Mouse (Mus musculus) midbrain, embryonic 13.5 days (tissue): ENCODE measurements at regions not wholly inside any gene's neighbourhood (a gene's known extent, or its start where the extent isn't known, plus 50 kb on each side); places are given as distances from the start of the nearest gene placed in this dataset.

Experiments
- ATAC-seq: fragments of 200-750 bp; cut with Nextera tagmentation; 2 replicates; pipeline ENCODE4 v1.8.0; 2017; ENCODE audit warnings: mild to moderate bottlenecking, moderate TSS enrichment, moderate library complexity
- H3K27ac ChIP-seq: fragments of 300-500 bp; sonication (generic); 2 replicates; pipeline ENCODE4 v1.5.1; 2015; ENCODE audit warnings: inconsistent platforms, mild to moderate bottlenecking, moderate library complexity
- H3K27me3 ChIP-seq: fragments of 300-500 bp; sonication (generic); 2 replicates; pipeline ENCODE4 v1.6.1; 2015; ENCODE audit warnings: mild to moderate bottlenecking, inconsistent platforms
- H3K36me3 ChIP-seq: fragments of 300-500 bp; sonication (generic); 2 replicates; pipeline ENCODE4 v1.6.1; 2015; ENCODE audit warnings: mild to moderate bottlenecking, inconsistent platforms
- H3K4me1 ChIP-seq: fragments of 300-500 bp; sonication (generic); replicated peaks from 2 replicates; pipeline ENCODE4 v1.6.1; 2015; ENCODE audit warnings: inconsistent platforms
- H3K4me2 ChIP-seq: fragments of 300-500 bp; sonication (generic); replicated peaks from 2 replicates; pipeline ENCODE4 v1.6.1; 2015; ENCODE audit warnings: moderate library complexity, mild to moderate bottlenecking, inconsistent platforms
- H3K4me3 ChIP-seq: fragments of 300-500 bp; sonication (generic); replicated peaks from 2 replicates; pipeline ENCODE4 v1.5.1; 2015; ENCODE audit warnings: mild to moderate bottlenecking, inconsistent platforms
- H3K9ac ChIP-seq: fragments of 300-500 bp; sonication (generic); replicated peaks from 2 replicates; pipeline ENCODE4 v1.6.1; 2015; ENCODE audit warnings: mild to moderate bottlenecking, inconsistent platforms
- H3K9me3 ChIP-seq: fragments of 300-500 bp; sonication (generic); 2 replicates; pipeline ENCODE4 v1.6.1; 2016; ENCODE audit warnings: mild to moderate bottlenecking, inconsistent platforms
- WGBS: fragments of 180-500 bp; shearing (Covaris S2); methylation state at CpG from one replicate; pipeline ENCODE4 v1.1.7; 2015; 5-methylcytosine and 5-hydroxymethylcytosine counted together

GRCm38 (mm10) chr3:155373591-155373990 is 280.4 kb downstream of the Lrriq3 start:
- no peak overlapping the region for H3K4me3 ChIP-seq
- no peaks in the 10 kb centered on the region for H3K27me3 ChIP-seq
- no peaks in the 10 kb centered on the region for H3K36me3 ChIP-seq
- H3K4me1 ChIP-seq = no peaks in the 10 kb centered on the region
- no peak for ATAC-seq
- no peak overlapping the region for H3K4me2 ChIP-seq
- WGBS = 46% methylated on average over 1 of the region's 1 CpGs
- no peak overlapping the region for H3K9ac ChIP-seq
- H3K9me3 ChIP-seq = no peaks in the 10 kb centered on the region
- no peak overlapping the region for H3K27ac ChIP-seq

DNA sequence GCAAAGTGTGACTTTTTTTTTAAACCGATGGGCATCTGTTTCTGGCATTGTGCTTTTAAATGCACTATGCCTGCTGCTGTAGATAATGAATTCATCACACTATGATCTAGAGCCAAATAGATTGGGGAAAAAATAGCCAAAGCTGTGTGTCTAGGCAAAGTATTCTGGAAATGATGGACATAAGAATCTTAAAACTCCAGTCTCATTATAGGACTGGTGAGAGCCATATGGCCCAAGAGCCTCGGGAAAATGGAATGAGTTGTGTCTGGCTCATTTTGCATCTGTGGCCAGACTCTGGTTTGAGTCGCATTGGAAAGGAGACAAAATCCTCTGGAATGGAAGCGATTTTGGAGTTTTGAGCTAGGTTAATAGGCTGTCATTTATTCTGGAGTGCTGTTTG is 288.7 kb downstream of the Lrriq3 start:
- no peak for ATAC-seq

GRCm38 (mm10) chr3:155382817-155383216 is 289.6 kb downstream of the Lrriq3 start:
- Histone ChIP-seq H3K4me3 (no peak overlapping the region), H3K27me3 (no peaks in the 10 kb centered on the region), H3K4me2 (no peak overlapping the region), H3K9me3 (no peaks in the 10 kb centered on the region), H3K4me1 (no peaks in the 10 kb centered on the region), H3K36me3 (no peaks in the 10 kb centered on the region), H3K9ac (no peak overlapping the region), H3K27ac (no peak overlapping the region)
- 88% methylated on average over 2 of the region's 2 CpGs for WGBS
- no peak for ATAC-seq

More for the DNA sequence above, 288.7 kb downstream of the Lrriq3 start:
- H3K9me3 ChIP-seq = no peaks in the 10 kb centered on the region
- 83% methylated on average over 4 of the region's 4 CpGs for WGBS
- no peak overlapping the region for H3K27ac ChIP-seq
- H3K27me3 ChIP-seq = no peaks in the 10 kb centered on the region
- H3K4me2 ChIP-seq = no peak overlapping the region
- no peaks in the 10 kb centered on the region for H3K4me1 ChIP-seq
- H3K36me3 ChIP-seq = no peaks in the 10 kb centered on the region
- no peak overlapping the region for H3K4me3 ChIP-seq
- no peak overlapping the region for H3K9ac ChIP-seq

DNA sequence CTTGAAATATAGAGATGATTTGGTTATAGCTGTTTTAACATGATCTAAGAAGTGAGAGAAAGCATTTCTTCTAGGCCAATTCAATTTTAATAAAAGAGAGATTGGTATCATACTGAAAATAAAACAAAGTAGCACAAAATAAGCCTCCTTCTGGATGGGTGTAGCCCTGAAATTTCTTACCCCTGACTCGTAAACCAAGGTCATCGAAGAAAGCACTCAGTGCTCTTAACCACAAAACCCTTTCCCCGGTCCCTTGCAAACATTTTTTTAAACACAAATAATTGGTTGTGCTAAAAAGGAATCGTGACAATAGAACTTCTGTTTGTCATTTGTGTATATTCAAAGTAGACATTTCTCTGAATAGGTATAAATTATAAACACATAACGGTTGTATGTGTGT is 297.4 kb downstream of the Lrriq3 start:
- WGBS = 86% methylated on average over 5 of the region's 5 CpGs
- Histone ChIP-seq H3K9me3 (no peaks in the 10 kb centered on the region), H3K4me2 (no peak overlapping the region), H3K27me3 (no peaks in the 10 kb centered on the region), H3K9ac (no peak overlapping the region), H3K27ac (no peak overlapping the region), H3K4me3 (no peak overlapping the region), H3K4me1 (no peaks in the 10 kb centered on the region), H3K36me3 (no peaks in the 10 kb centered on the region)
- ATAC-seq = no peak

GRCm38 (mm10) chr3:155396134-155396533 is 302.9 kb downstream of the Lrriq3 start:
- Histone ChIP-seq H3K4me1 (no peaks in the 10 kb centered on the region), H3K27ac (no peak overlapping the region), H3K4me2 (no peak overlapping the region), H3K27me3 (no peaks in the 10 kb centered on the region), H3K36me3 (no peaks in the 10 kb centered on the region), H3K9ac (no peak overlapping the region), H3K9me3 (no peaks in the 10 kb centered on the region), H3K4me3 (no peak overlapping the region)
- ATAC-seq = peak; percentile 27; the same call in 1 of the 2 replicates
- 87% methylated on average over 2 of the region's 2 CpGs for WGBS

DNA sequence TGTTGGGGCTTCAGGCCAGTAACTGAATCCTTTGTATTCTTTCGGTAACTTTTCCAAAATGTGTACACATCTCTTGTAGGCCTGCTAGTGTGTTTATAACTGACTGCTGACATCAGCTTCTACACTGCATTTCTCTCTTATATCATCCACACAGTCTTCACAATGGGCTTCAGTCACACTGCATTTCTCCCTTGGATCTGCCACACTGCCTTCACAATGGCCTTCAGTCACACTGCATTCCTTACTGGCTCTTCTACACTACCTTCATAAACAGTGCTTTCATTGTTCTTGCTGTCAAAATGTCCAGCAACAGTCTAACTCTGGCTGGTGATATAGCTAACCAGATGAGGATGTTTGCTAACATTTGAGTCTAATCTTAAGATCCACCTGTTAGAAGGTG is 308.5 kb downstream of the Lrriq3 start:
- H3K4me3 ChIP-seq = no peak overlapping the region
- no peak for ATAC-seq
- no peak overlapping the region for H3K9ac ChIP-seq
- 65% methylated on average over 1 of the region's 1 CpGs for WGBS
- no peak overlapping the region for H3K27ac ChIP-seq
- no peaks in the 10 kb centered on the region for H3K4me1 ChIP-seq
- no peaks in the 10 kb centered on the region for H3K36me3 ChIP-seq
- H3K4me2 ChIP-seq = no peak overlapping the region
- no peaks in the 10 kb centered on the region for H3K27me3 ChIP-seq
- no peaks in the 10 kb centered on the region for H3K9me3 ChIP-seq

DNA sequence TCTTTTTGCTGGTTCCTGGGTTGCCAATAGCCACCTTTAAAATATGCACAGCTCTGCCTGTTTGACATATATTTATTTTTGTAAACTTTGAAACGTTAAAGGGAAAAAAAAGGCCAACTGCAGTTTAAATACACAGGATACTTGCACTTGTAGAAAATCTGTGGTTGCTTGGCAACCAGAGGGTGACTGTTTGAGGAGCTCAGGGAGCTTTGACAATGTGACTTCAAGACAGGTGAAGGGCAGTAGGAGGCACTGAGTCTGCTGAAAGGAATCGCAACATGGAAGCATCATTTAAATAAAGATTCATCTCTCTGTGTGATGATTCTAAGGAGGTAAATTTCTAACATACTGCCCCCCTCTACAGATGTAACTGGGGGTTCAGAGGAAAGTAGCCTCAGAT is 315.7 kb downstream of the Lrriq3 start:
- Histone ChIP-seq H3K9ac (no peak overlapping the region), H3K4me2 (no peak overlapping the region), H3K27ac (no peak overlapping the region), H3K4me1 (peaks cover 14% of the 10 kb centered on the region), H3K9me3 (no peaks in the 10 kb centered on the region), H3K4me3 (no peak overlapping the region), H3K36me3 (no peaks in the 10 kb centered on the region), H3K27me3 (no peaks in the 10 kb centered on the region)
- WGBS = 29% methylated on average over 2 of the region's 2 CpGs
- peak; percentile 50; the same call in 1 of the 2 replicates for ATAC-seq

- Histone ChIP-seq H3K9me3 (no peaks in the 10 kb centered on the region), H3K4me3 (no peak overlapping the region), H3K27me3 (no peaks in the 10 kb centered on the region), H3K27ac (no peak overlapping the region), H3K4me1 (peaks cover 14% of the 10 kb centered on the region), H3K4me2 (no peak overlapping the region), H3K9ac (no peak overlapping the region), H3K36me3 (no peaks in the 10 kb centered on the region)
- WGBS = 73% methylated on average over 2 of the region's 2 CpGs
- 0 out of 2 replicates have a peak, but pooled peaks have one; percentile 6 for ATAC-seq
Observed at GRCm38 (mm10) chr3:155409371-155409770, 316.1 kb downstream of the Lrriq3 start.

DNA sequence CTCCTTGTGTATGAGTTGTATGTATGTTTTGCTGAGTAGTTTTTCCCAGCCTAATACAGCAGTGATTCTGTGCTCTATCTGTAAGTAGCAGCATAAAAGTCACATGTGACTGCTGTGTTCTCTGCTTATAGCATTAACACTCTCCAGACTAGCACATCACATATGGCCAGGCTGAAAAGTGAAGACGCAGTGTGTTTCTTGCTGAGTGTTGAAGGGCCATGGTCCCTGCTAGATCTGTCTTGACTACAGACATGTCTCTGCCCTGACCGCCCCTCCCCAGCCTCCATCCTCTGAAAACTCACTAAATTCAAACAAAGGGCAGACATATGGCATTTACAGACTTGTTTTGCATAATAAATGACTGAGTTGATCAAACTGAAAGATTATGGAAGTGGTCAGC is 316.6 kb downstream of the Lrriq3 start:
- no peak overlapping the region for H3K4me3 ChIP-seq

GRCm38 (mm10) chr3:155459701-155460481 is 366.7 kb downstream of the Lrriq3 start:
- Histone ChIP-seq H3K27me3 (no peaks in the 10 kb centered on the region), H3K9ac (no peak overlapping the region), H3K9me3 (no peaks in the 10 kb centered on the region), H3K4me1 (peaks cover 6% of the 10 kb centered on the region; the same call in 1 of the 2 replicates), H3K4me3 (no peak overlapping the region), H3K27ac (peak overlapping the region; percentile 52; the same call in 1 of the 2 replicates), H3K36me3 (no peaks in the 10 kb centered on the region), H3K4me2 (no peak overlapping the region)
- 62% methylated on average over 16 of the region's 16 CpGs for WGBS
- peak; percentile 65 for ATAC-seq

More for the DNA sequence above, 316.6 kb downstream of the Lrriq3 start:
- 59% methylated on average over 2 of the region's 2 CpGs for WGBS
- Histone ChIP-seq H3K36me3 (no peaks in the 10 kb centered on the region), H3K27ac (no peak overlapping the region), H3K9ac (no peak overlapping the region), H3K27me3 (no peaks in the 10 kb centered on the region), H3K9me3 (no peaks in the 10 kb centered on the region), H3K4me2 (no peak overlapping the region), H3K4me1 (peaks cover 14% of the 10 kb centered on the region)
- ATAC-seq = peak; percentile 50; the same call in 1 of the 2 replicates

DNA sequence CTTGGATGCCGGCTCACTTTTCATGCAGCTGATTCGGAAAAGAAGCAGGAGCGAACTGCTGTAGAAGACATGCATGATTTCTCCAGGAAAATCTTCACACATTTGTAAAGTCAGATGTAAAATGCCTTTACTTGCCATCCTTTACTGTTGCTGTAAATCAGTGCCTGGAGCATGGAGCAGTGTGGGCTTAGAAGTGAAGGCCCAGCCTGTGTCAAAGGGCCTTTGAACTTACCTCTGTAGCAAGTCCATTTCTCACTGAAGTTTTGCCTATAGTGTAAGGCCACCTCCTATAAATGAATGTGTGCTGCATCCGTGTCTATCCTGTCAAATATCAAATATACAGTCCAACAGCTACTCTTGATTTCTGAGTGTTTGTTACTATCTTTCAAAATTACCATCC is 368.9 kb downstream of the Lrriq3 start:
- H3K36me3 ChIP-seq = no peaks in the 10 kb centered on the region
- no peak overlapping the region for H3K4me2 ChIP-seq
- ATAC-seq = no peak
- H3K4me3 ChIP-seq = no peak overlapping the region
- 88% methylated on average over 4 of the region's 4 CpGs for WGBS
- H3K4me1 ChIP-seq = peaks cover 6% of the 10 kb centered on the region; the same call in 1 of the 2 replicates
- no peaks in the 10 kb centered on the region for H3K9me3 ChIP-seq
- no peak overlapping the region for H3K9ac ChIP-seq
- no peak overlapping the region for H3K27ac ChIP-seq
- H3K27me3 ChIP-seq = no peaks in the 10 kb centered on the region

DNA sequence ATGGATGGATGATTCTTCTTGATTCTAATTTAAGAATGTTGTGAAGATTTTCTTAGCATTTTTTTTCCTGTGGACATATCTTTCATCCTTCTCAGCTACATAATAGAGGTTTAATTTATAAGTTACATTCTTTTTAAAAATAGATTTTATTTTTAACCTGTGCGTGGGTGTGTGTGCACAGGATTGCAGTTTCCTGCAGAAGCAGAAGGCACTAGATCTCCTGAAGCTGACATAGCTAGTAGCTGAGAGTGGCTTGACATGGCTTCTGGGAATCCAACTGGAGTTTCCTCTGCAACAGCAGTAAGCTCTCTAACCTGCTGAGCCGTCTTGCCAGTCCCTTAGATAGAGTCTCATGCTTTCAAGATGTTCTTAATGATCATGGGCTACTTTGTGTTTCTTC is 377.5 kb downstream of the Lrriq3 start:
- no peaks in the 10 kb centered on the region for H3K4me1 ChIP-seq
- H3K27me3 ChIP-seq = no peaks in the 10 kb centered on the region
- no peak overlapping the region for H3K4me2 ChIP-seq
- H3K9me3 ChIP-seq = no peaks in the 10 kb centered on the region
- no peaks in the 10 kb centered on the region for H3K36me3 ChIP-seq
- ATAC-seq = no peak
- WGBS = 84% methylated on average over 2 of the region's 2 CpGs
- no peak overlapping the region for H3K4me3 ChIP-seq
- no peak overlapping the region for H3K9ac ChIP-seq
- H3K27ac ChIP-seq = no peak overlapping the region
